Mouse (Mus musculus) cerebellum, adult (tissue): Measurements from ENCODE around the gene Gm5134.

ENCODE experiments used
- ATAC-seq: cut with Nextera tagmentation; 2 replicates; pipeline ENCODE4 v1.9.2; 2017; ENCODE audit warnings: mild to moderate bottlenecking, moderate library complexity, mixed read lengths; ENCODE audit not compliant: insufficient number of reproducible peaks, low FRiP score, low TSS enrichment

Gene Gm5134

DNA sequence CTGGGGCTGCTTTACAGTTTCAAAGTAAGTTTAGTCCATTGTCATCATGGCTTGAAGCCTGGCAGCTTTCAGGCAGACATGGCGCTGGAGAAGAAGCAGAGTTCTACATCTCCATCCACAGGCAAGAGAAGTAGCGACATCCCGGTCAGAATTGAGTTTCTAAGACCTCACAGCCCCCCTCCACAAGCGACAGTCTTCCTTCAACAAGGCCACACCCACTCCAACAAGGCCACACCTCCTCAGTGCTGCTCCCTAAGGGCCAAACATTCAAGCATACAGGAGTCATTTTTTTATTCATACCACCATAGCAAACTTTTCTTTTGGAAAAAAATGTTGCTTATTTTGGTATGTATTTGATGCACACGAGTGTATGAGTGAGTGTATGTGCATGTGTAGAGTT is 76.2 kb downstream of the Gm5134 start:
- ATAC-seq = no peak

DNA sequence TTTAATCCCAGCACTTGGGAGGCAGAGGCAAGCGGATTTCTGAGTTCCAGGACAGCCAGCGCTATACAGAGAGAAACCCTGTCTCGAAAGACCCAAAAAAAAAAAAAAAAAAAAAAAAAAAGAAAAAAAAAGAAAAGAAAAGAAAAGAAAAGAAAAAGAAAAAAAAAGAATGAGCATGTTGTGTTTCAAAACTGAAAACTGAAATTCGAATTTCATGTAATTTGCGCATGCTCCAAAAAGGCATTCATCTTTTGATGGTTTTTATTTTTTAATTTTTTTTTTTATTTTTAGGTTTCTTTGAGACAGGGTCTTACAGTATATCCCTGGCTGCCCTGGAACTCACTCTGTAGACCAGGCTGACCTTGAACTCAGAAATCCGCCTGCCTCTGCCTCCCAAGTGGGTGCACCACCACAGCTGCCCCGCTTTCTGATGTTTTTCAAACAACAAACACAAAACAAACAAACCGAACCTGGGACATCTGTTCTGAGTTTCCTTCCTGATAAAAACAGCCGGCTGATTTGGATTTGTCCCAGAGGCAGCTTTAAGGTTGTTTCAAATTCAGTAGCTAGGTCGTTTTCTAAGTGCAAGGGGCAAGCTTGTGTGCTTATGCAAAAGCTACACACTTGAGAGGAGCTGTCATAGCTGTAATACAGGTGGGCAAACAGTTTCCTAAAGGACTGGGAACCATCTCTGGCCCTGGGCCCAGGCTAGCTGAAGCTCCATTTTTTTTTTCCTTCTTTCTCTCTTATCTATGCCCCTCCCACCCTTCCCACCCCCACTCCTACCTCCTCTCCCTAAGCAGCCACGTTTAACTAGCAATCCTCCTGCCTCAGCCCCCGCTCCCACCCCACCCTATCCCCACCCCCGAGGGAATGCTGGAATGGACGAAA is 77.4 kb downstream of the Gm5134 start:
- no peak for ATAC-seq

DNA sequence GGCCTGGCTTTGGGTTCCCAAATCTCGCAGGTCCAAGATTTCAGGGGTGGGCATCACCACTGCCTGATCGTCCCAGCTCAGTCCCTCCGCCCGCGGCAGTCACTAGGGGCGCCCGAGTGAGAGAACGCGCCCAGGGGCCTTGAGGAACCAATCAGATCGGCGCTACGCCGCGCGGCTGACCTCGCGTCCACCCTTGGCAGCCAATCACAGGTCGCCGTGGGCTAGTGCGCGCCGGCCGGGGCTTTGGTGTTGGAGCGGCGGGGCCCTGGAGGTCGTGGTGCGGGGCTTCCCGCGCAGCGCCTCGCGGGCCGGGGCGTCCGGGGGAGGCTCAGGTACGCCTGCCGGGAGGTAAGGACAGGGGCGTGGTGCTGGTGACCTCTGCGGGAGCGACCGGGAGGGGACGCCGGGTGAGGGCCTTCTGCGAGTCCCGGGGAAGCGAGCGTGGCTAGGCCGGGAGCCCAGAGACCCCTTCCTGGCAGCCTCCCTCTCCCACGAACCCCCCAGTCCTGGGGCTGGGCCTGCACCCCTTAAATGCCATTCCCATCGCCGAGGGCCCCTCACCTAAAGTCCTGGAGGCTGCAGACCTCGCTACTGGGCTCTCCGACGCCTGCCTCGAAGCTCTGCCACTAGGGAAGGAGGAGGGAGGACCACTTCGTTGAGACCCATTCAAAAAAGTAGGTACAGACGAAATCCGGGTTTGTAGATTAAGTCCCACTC is 78.2 kb downstream of the Gm5134 start, which contains the start of gene Zfp280b:
Zfp280b (plus strand) TSS at position 249 of the 717 bp plus-strand sequence.
- ATAC-seq = peak; percentile 99

DNA sequence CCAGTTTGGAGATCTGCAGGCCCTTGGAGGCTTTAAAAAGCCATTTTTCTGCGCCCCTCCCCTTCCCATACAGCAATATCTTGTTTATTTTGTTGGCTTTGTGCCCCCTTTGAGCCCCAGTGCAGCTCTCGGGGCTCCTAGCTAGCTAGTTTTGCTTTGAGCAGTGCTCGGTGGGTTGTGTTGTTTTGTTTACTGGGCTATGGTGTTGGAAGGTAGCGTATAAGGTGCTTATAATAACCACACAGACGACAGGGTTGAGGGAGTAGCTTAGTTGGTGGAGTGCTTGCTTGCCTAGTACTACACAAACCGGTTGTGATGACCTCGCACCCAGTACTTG is 78.8 kb downstream of the Gm5134 start:
- no peak for ATAC-seq

DNA sequence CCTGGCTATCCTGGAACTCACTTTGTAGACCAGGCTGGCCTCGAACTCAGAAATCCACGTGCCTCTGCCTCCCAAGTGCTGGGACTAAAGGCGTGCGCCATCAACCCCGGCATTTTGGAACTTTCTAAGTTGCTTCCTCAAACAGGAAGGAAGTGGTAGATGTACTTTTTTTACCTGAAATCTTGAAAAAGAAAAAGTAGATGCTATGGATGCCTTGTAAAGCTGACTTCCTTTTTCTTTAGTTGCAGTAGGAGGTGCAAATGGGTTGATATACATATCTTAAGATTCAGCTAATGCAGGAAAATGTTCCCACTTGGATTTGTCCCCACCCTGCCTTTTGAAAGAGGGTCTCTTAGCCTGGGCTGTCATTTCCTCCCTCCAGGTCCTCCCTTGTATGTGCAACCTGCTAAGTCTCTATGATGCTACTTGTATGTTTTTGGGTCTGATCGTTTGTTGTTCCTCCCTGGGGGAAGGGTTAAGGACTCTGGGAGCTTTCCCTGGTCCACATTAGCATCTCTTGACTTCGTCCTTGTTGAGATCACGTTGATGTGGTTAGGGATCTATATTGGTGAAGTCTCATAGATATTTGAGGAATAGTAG is 79.8 kb downstream of the Gm5134 start:
- no peak for ATAC-seq

DNA sequence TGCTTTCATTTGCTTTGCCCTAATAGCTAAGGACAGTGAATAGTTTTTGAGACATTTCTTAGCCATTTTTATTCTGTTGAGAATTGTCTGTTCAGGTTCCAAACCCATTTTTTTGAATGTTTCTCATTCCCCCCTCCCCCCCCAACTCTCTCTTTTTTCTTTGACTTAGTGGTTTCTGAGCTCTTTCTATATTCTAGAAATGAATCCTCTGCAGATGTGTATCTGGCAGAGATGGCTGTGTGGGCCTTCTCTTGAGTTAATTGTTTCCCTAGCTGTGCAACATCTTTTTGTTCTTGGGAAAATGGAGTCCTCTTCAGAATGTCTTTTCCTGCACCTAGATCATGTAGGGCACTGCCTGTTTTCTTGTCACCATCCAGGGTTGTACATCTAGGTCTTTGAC is 81.0 kb downstream of the Gm5134 start:
- no peak for ATAC-seq

DNA sequence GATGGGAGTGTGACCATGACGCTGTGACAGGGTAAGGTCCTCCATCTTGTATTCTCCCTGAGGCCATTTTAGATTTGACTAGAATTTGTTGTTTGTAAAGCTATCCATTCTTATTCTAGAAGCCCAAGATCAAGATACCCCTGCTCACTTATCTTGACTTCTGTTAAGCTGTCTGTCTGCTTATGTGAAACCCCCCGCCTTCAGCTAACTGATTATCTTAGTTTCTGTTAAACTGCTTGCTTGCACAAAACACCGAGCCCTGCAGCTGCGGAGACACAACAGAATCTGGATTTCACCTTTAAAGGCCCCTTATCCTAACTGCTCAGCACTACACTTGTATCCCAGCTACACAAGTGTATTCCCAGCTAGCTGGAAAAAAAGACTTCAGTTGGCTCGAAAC is 82.6 kb downstream of the Gm5134 start:
- no peak for ATAC-seq

DNA sequence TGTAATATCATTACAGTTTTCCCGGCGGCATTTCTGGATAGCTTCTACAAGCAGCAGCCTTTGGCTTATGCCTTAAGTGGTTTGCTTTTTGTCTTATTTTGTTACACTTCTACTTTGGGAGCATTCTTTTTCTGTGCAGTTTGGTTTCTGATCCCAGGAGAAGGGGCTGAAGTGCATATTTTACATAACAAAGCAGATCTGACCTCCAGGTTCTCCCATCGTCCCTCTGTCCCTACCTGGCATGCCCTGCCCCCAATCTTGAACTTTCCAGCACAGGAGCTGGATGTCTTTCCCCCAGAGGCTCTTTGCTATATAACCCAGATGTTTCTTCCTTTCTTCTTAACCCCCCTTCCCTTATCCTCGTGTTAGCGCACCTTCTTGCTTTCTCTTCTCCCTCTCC is 91.0 kb downstream of the Gm5134 start:
- no peak for ATAC-seq

DNA sequence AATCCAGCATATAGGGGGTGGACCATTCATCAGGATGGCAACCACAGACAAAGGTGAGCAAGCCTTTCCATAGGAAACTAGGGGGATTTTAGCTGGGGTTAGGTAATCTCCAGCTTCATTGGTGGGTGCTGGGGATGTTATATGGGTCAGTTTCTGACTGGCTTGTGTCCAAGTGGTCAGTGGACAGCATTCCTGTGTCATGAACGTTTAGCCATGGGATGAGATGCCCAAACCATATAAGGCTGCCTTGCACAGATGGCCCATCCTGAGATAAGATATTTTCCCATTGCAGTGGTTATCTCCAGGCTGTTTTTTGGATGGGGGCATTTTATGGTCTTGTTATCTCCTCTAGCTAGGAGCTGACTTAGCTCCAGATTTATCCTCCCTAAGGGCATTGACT is 92.4 kb downstream of the Gm5134 start:
- ATAC-seq = no peak

DNA sequence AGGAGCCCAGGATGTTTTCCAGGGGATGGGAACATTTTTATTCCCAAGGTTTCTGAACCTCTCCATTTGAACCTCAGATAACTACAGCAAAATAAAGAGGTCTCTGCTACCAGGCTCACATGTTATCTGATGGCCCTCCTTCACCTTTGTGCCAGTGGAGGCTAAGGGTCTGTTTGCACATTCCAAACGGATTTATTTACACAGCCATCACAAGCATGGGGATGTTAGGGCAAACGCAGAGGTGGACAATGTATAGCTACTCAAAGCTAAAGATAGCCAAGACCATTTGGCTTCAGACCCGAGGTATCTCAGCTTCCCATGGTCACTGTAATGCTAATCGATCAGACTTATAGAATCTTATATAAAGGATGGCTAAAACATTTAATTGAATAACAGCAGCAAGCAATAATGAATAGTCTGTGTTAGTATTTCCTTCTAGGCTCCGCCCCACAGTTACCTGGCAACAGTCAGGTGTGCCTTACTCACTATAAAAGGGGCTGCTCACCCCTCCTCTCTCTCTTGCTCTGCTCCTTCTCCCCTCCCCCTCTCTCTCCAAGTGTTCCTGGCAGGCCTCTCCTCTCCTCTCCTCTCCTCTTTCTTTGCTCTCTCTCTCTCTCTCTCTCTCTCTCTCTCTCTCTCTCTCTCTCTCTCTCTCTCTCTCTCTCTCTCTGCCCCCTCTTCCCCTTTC is 93.0 kb downstream of the Gm5134 start:
- no peak for ATAC-seq

DNA sequence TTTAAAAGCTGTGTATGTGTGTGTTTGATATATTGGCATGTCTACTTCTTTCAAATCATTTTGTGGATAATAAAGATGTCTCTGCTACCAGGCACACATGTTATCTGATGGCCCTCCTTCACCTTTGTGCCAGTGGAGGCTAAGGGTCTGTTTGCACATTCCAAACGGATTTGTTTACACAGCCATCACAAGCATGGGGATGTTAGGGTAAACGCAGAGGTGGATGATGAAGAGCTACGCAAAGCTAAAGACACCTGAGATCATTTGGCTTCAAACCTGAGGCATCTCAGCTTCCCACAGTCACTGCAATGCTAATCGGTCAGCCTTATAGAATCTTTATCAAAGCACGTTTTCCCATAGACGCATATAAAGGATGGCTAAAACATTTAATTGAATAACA is 94.7 kb downstream of the Gm5134 start:
- no peak for ATAC-seq

DNA sequence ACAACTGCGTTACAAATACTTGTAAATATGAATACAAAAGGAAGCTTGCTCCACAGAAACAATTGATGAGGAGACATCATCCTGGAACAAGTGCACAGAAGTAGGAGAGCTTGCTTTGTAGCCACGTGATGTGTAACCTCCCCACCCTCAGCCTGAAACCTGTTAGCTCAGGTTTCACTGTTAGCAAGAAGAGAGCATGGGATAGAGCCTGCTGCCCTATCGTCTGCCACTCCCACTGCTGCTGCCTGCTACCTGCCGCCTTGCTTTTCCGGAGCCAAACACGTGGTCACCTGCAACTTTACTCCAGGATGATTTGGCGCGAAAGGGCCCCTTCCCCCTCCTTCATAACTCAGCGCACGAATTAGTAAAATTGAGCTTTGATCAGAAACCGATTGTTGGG is 97.5 kb downstream of the Gm5134 start:
- no peak for ATAC-seq
